Mouse (Mus musculus): Measurements from ENCODE around the gene Tsku. TPM values are rescaled to one million over a fixed set of nuclear protein-coding genes. Genes with fewer than 3 reads are reported as not detected.

Tsku gene
- polyA plus RNA-seq, 1 experiment, result 9.6 TPM

- no peak overlapping the region for H3K4me3 ChIP-seq (ENCODE audit: insufficient read depth, poor library complexity, severe bottlenecking)
- no peak for TF ChIP-seq CTCF (IDR thresholded peaks at IDR 0.05; ENCODE audit: control insufficient read depth, insufficient read depth, insufficient read length)
- no peak for TF ChIP-seq USF1 (IDR thresholded peaks at IDR 0.05; ENCODE audit: low read depth)
- TF ChIP-seq MYOG (IDR thresholded peaks at IDR 0.05; ENCODE audit: control insufficient read depth, extremely low read depth, insufficient read length), result no peak
- TF ChIP-seq MYOD1 (IDR thresholded peaks at IDR 0.05; ENCODE audit: control insufficient read depth, insufficient read length, low read depth), result no peak
- no peak for TF ChIP-seq MAX (IDR thresholded peaks at IDR 0.05)
- TF ChIP-seq CEBPB (IDR thresholded peaks at IDR 0.05; ENCODE audit: low read depth), result no peak
- no peak for TF ChIP-seq FOSL1 (IDR thresholded peaks at IDR 0.05; ENCODE audit: insufficient read depth, low read length, poor library complexity, severe bottlenecking)
These were observed 30.6 kb downstream of the Tsku start for GRCm38 (mm10) chr7:98330375-98331002.

GRCm38 (mm10) chr7:98329651-98330374 is 31.3 kb downstream of the Tsku start:
- H3K27me3 ChIP-seq (ENCODE audit: control insufficient read depth, insufficient read depth, insufficient read length), result no peaks in the 10 kb centered on the region
- no peak overlapping the region for H3ac ChIP-seq (ENCODE audit: control insufficient read depth, insufficient read length, low read depth)
- no peaks in the 10 kb centered on the region for H3K36me3 ChIP-seq (ENCODE audit: control insufficient read depth, insufficient read depth)
- no peak overlapping the region for H3K4me3 ChIP-seq (ENCODE audit: insufficient read depth, poor library complexity, severe bottlenecking)
- H3K79me3 ChIP-seq (ENCODE audit: low read depth), result no peaks in the 10 kb centered on the region
- H3K79me2 ChIP-seq (ENCODE audit: control insufficient read depth, insufficient read depth), result no peaks in the 10 kb centered on the region
- TF ChIP-seq FOSL1 (IDR thresholded peaks at IDR 0.05; ENCODE audit: insufficient read depth, low read length, poor library complexity, severe bottlenecking), result no peak
- no peak for TF ChIP-seq MYOG (IDR thresholded peaks at IDR 0.05; ENCODE audit: control insufficient read depth, extremely low read depth, insufficient read length)
- no peak for TF ChIP-seq MYOD1 (IDR thresholded peaks at IDR 0.05; ENCODE audit: control insufficient read depth, insufficient read length, low read depth)
- TF ChIP-seq CEBPB (IDR thresholded peaks at IDR 0.05; ENCODE audit: low read depth), result no peak
- TF ChIP-seq USF1 (IDR thresholded peaks at IDR 0.05; ENCODE audit: low read depth), result no peak
- no peak for TF ChIP-seq CTCF (IDR thresholded peaks at IDR 0.05; ENCODE audit: control insufficient read depth, insufficient read depth, insufficient read length)
- TF ChIP-seq MAX (IDR thresholded peaks at IDR 0.05), result no peak

More at GRCm38 (mm10) chr7:98330375-98331002, 30.6 kb downstream of the Tsku start:
- H3K36me3 ChIP-seq (ENCODE audit: control insufficient read depth, insufficient read depth), result no peaks in the 10 kb centered on the region
- no peak overlapping the region for H3ac ChIP-seq (ENCODE audit: control insufficient read depth, insufficient read length, low read depth)
- H3K79me2 ChIP-seq (ENCODE audit: control insufficient read depth, insufficient read depth), result no peaks in the 10 kb centered on the region
- H3K79me3 ChIP-seq (ENCODE audit: low read depth), result no peaks in the 10 kb centered on the region
- H3K27me3 ChIP-seq (ENCODE audit: control insufficient read depth, insufficient read depth, insufficient read length), result no peaks in the 10 kb centered on the region

- TF ChIP-seq CEBPB (IDR thresholded peaks at IDR 0.05; ENCODE audit: low read depth) (no peak), CTCF (IDR thresholded peaks at IDR 0.05; ENCODE audit: control insufficient read depth, insufficient read depth, insufficient read length) (no peak), MAX (IDR thresholded peaks at IDR 0.05) (no peak), USF1 (IDR thresholded peaks at IDR 0.05; ENCODE audit: low read depth) (no peak), MYOD1 (IDR thresholded peaks at IDR 0.05; ENCODE audit: control insufficient read depth, insufficient read length, low read depth) (no peak), MYOG (IDR thresholded peaks at IDR 0.05; ENCODE audit: control insufficient read depth, extremely low read depth, insufficient read length) (no peak), FOSL1 (IDR thresholded peaks at IDR 0.05; ENCODE audit: insufficient read depth, low read length, poor library complexity, severe bottlenecking) (no peak)
- H3K36me3 ChIP-seq (ENCODE audit: control insufficient read depth, insufficient read depth), result no peaks in the 10 kb centered on the region
- no peak overlapping the region for H3K4me3 ChIP-seq (ENCODE audit: insufficient read depth, poor library complexity, severe bottlenecking)
These were observed 32.8 kb downstream of the Tsku start for GRCm38 (mm10) chr7:98328311-98328710.

GRCm38 (mm10) chr7:98326051-98326450 is 35.1 kb downstream of the Tsku start:
- no peak overlapping the region for H3K4me3 ChIP-seq (ENCODE audit: insufficient read depth, poor library complexity, severe bottlenecking)
- no peaks in the 10 kb centered on the region for H3K36me3 ChIP-seq (ENCODE audit: control insufficient read depth, insufficient read depth)
- TF ChIP-seq CTCF (IDR thresholded peaks at IDR 0.05; ENCODE audit: control insufficient read depth, insufficient read depth, insufficient read length) (no peak), MAX (IDR thresholded peaks at IDR 0.05) (no peak)

More at GRCm38 (mm10) chr7:98328311-98328710, 32.8 kb downstream of the Tsku start:
- H3K79me3 ChIP-seq (ENCODE audit: low read depth), result no peaks in the 10 kb centered on the region
- no peaks in the 10 kb centered on the region for H3K79me2 ChIP-seq (ENCODE audit: control insufficient read depth, insufficient read depth)
- no peak overlapping the region for H3ac ChIP-seq (ENCODE audit: control insufficient read depth, insufficient read length, low read depth)
- no peaks in the 10 kb centered on the region for H3K27me3 ChIP-seq (ENCODE audit: control insufficient read depth, insufficient read depth, insufficient read length)

DNA sequence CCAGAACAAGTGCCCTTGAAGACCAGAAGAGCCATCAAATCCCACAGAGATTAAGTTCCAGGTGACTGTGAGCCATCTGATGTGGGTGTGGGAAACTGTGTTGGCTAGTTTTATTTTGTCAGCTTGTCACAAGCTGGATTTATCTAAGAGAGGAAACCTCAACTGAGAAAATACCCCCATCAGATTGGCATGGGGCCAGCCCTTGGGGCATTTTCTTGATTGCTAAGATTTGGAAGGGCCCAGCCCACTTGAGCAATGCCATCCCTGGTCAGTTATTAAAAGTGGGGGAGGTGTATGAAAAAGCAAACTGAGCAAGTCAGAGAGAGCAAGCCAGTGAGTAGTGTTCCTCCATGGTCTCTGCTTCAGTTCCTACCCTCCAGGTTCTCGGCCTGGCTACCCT is 36.9 kb downstream of the Tsku start:
- no peak overlapping the region for H3ac ChIP-seq (ENCODE audit: control insufficient read depth, insufficient read length, low read depth)
- no peaks in the 10 kb centered on the region for H3K36me3 ChIP-seq (ENCODE audit: control insufficient read depth, insufficient read depth)
- H3K79me3 ChIP-seq (ENCODE audit: low read depth), result no peaks in the 10 kb centered on the region
- H3K4me3 ChIP-seq (ENCODE audit: insufficient read depth, poor library complexity, severe bottlenecking), result no peak overlapping the region
- no peaks in the 10 kb centered on the region for H3K27me3 ChIP-seq (ENCODE audit: control insufficient read depth, insufficient read depth, insufficient read length)
- TF ChIP-seq CTCF (IDR thresholded peaks at IDR 0.05; ENCODE audit: control insufficient read depth, insufficient read depth, insufficient read length) (no peak), CEBPB (IDR thresholded peaks at IDR 0.05; ENCODE audit: low read depth) (no peak), FOSL1 (IDR thresholded peaks at IDR 0.05; ENCODE audit: insufficient read depth, low read length, poor library complexity, severe bottlenecking) (no peak), MYOD1 (IDR thresholded peaks at IDR 0.05; ENCODE audit: control insufficient read depth, insufficient read length, low read depth) (no peak), MAX (IDR thresholded peaks at IDR 0.05) (no peak), MYOG (IDR thresholded peaks at IDR 0.05; ENCODE audit: control insufficient read depth, extremely low read depth, insufficient read length) (no peak), USF1 (IDR thresholded peaks at IDR 0.05; ENCODE audit: low read depth) (no peak)
- no peaks in the 10 kb centered on the region for H3K79me2 ChIP-seq (ENCODE audit: control insufficient read depth, insufficient read depth)

More at GRCm38 (mm10) chr7:98326051-98326450, 35.1 kb downstream of the Tsku start:
- Histone ChIP-seq H3K79me2 (ENCODE audit: control insufficient read depth, insufficient read depth) (no peaks in the 10 kb centered on the region), H3K27me3 (ENCODE audit: control insufficient read depth, insufficient read depth, insufficient read length) (no peaks in the 10 kb centered on the region), H3K79me3 (ENCODE audit: low read depth) (no peaks in the 10 kb centered on the region), H3ac (ENCODE audit: control insufficient read depth, insufficient read length, low read depth) (no peak overlapping the region)

All from C2C12 (cell line).